Mouse (Mus musculus) hindbrain, embryonic 15.5 days (tissue): Measurements from ENCODE around the gene Dpp4. TPM values are rescaled to one million over a fixed set of nuclear protein-coding genes. Genes with fewer than 3 reads are reported as not detected.

Experiments
- ATAC-seq: fragments of 200-750 bp; cut with Nextera tagmentation; 2 replicates; pipeline ENCODE4 v1.8.0; 2017; ENCODE audit warnings: low read depth, moderate number of reproducible peaks, moderate TSS enrichment; ENCODE audit not compliant: low FRiP score
- H3K27ac ChIP-seq: fragments of 300-500 bp; sonication (generic); replicated peaks from 2 replicates; pipeline ENCODE4 v1.5.1; 2015; ENCODE audit warnings: mild to moderate bottlenecking, inconsistent platforms
- H3K27me3 ChIP-seq: fragments of 300-500 bp; sonication (generic); 2 replicates; pipeline ENCODE4 v1.6.1; 2015; ENCODE audit warnings: control low read depth, inconsistent platforms
- H3K36me3 ChIP-seq: fragments of 300-500 bp; sonication (generic); 2 replicates; pipeline ENCODE4 v1.6.1; 2015; ENCODE audit warnings: control low read depth, inconsistent platforms
- H3K4me1 ChIP-seq: fragments of 300-500 bp; sonication (generic); replicated peaks from 2 replicates; pipeline ENCODE4 v1.6.1; 2015; ENCODE audit warnings: control low read depth, inconsistent platforms
- H3K4me2 ChIP-seq: fragments of 300-500 bp; sonication (generic); 2 replicates; pipeline ENCODE4 v1.6.1; 2015; ENCODE audit warnings: moderate library complexity, mild to moderate bottlenecking, inconsistent platforms
- H3K4me3 ChIP-seq: fragments of 300-500 bp; sonication (generic); 2 replicates; pipeline ENCODE4 v1.5.1; 2015; ENCODE audit warnings: mild to moderate bottlenecking, inconsistent platforms
- H3K9ac ChIP-seq: fragments of 300-500 bp; sonication (generic); 2 replicates; pipeline ENCODE4 v1.6.1; 2015; ENCODE audit warnings: inconsistent platforms
- H3K9me3 ChIP-seq: fragments of 300-500 bp; sonication (generic); 2 replicates; pipeline ENCODE4 v1.6.1; 2016; ENCODE audit warnings: control low read depth, inconsistent platforms
- WGBS: fragments of 180-500 bp; shearing (Covaris S2); methylation state at CpG from one replicate; pipeline ENCODE4 v1.1.7; 2015; 5-methylcytosine and 5-hydroxymethylcytosine counted together
- polyA plus RNA-seq: library from polyadenylated mRNA; unstranded; fragments of >200 nt; fragmentation: Nextera tagmentation; extraction: Ambion mirVana; gene quantifications from 2 replicates; pipeline ENCODE4 v1.2.1, GENCODE M21; 2015

The Dpp4 gene
- polyA plus RNA-seq, 1 experiment from 2014 or later, result 2.0 TPM

DNA sequence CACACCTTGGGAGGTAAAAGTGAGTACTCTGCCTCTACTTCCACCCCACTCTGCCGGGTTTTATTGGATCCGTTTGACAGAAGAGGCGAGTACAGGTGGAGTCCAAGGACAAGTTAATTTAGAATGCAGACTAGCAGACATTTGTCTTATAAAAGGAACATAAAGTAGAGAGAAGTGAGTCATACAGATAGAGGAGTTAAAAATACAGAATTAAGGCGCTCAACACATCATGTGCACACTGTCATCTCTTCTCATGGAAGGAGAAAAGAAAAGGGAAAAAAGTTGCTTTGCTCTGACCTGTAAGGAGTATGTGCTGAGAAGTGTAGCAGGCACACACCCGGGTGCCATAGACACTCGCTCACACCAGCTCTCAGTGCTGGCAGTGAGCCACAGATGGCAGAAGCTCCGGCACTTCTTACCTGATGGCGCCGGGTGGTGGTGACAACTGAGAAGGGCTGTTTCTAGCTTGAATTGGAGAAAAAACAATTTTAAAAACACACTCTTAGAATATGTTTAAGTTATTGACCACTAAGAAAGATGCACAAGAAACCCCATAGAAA lies 88.9 kb downstream of the Dpp4 start:
- H3K4me2 ChIP-seq, result no peak overlapping the region
- H3K9me3 ChIP-seq, result no peaks in the 10 kb centered on the region
- 85% methylated on average over 9 of the region's 9 CpGs for WGBS
- no peak for ATAC-seq
- no peaks in the 10 kb centered on the region for H3K27me3 ChIP-seq
- no peak overlapping the region for H3K9ac ChIP-seq
- no peak overlapping the region for H3K4me3 ChIP-seq
- no peak overlapping the region for H3K27ac ChIP-seq
- H3K36me3 ChIP-seq, result no peaks in the 10 kb centered on the region
- H3K4me1 ChIP-seq, result no peaks in the 10 kb centered on the region

DNA sequence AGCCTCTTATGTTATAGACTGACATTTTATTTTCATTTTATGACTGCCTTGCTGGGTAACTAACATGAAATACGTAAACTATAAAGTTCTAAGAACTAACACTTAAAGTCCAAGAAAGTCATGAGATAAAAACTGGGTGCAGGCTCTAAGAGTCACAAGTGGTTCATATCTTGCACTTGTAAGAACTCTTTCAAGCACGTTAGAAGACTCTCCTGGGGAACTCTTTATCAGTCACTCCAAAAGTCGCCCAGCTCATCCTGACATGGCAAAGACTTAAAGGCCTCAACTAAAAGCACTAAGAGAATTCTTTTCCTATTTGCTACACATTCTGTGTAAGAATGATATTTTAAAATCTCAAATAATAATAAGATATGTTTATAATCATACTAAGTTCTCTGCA lies 92.5 kb downstream of the Dpp4 start:
- no peak overlapping the region for H3K9ac ChIP-seq
- WGBS, result 88% methylated on average over 3 of the region's 3 CpGs
- H3K27me3 ChIP-seq, result no peaks in the 10 kb centered on the region
- no peaks in the 10 kb centered on the region for H3K4me1 ChIP-seq
- no peak overlapping the region for H3K4me3 ChIP-seq
- no peak overlapping the region for H3K4me2 ChIP-seq
- no peak overlapping the region for H3K27ac ChIP-seq
- no peak for ATAC-seq
- no peaks in the 10 kb centered on the region for H3K36me3 ChIP-seq
- no peaks in the 10 kb centered on the region for H3K9me3 ChIP-seq

- no peak for ATAC-seq
- no peaks in the 10 kb centered on the region for H3K9me3 ChIP-seq
- no peaks in the 10 kb centered on the region for H3K36me3 ChIP-seq
- H3K4me3 ChIP-seq, result no peak overlapping the region
- no peak overlapping the region for H3K9ac ChIP-seq
- no peaks in the 10 kb centered on the region for H3K27me3 ChIP-seq
- WGBS, result 73% methylated on average over 2 of the region's 2 CpGs
- H3K4me2 ChIP-seq, result no peak overlapping the region
- H3K27ac ChIP-seq, result no peak overlapping the region
- H3K4me1 ChIP-seq, result no peaks in the 10 kb centered on the region
Measured at GRCm38 (mm10) chr2:62316930-62317329, 95.1 kb downstream of the Dpp4 start.

DNA sequence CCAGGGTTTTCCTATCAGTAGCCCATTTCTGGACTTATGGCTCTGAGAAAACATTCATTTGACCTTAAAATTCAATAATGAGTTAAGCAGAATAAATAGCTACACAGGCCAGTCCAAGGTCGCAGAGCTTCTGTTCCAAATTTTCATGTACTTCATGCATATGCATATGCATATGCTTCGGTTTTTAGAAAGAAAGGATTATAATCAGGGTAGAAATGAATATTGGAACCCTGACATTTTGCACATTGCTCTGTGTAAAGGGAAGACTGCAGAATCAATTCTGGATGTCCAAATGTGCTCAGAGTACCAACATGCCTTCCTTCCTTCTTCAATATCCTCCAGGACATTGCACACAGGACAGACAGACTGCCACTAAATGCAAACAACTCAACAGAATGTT lies 104.6 kb downstream of the Dpp4 start:
- WGBS, result 80% methylated on average over 2 of the region's 2 CpGs
- Histone ChIP-seq H3K4me3 (no peak overlapping the region), H3K27ac (no peak overlapping the region), H3K36me3 (no peaks in the 10 kb centered on the region), H3K4me2 (no peak overlapping the region), H3K9me3 (no peaks in the 10 kb centered on the region), H3K9ac (no peak overlapping the region), H3K27me3 (no peaks in the 10 kb centered on the region), H3K4me1 (no peaks in the 10 kb centered on the region)
- ATAC-seq, result no peak

DNA sequence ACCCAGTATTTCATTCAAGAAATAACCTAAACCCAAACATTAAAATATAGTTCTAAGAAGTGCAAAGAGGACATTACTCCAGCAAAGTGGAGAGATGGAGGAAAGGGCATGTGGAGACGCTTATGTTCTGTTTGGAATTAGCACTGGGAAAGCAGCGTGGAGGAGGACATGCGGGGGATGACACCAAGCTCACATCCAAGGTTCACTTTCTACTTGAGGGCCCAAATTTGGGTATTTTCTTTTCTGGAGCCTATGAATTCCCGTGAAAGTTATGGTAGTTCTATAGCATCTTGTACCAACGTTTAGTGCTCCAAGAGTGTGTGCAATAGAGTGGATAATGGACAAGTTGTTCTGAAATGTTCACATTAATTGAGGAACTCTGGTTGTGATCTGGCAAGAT lies 105.1 kb downstream of the Dpp4 start:
- H3K9me3 ChIP-seq, result no peaks in the 10 kb centered on the region
- no peak for ATAC-seq
- H3K27me3 ChIP-seq, result no peaks in the 10 kb centered on the region
- no peak overlapping the region for H3K27ac ChIP-seq
- H3K4me2 ChIP-seq, result no peak overlapping the region
- H3K9ac ChIP-seq, result no peak overlapping the region
- no peaks in the 10 kb centered on the region for H3K36me3 ChIP-seq
- H3K4me1 ChIP-seq, result no peaks in the 10 kb centered on the region
- H3K4me3 ChIP-seq, result no peak overlapping the region
- WGBS, result 90% methylated on average over 5 of the region's 5 CpGs

DNA sequence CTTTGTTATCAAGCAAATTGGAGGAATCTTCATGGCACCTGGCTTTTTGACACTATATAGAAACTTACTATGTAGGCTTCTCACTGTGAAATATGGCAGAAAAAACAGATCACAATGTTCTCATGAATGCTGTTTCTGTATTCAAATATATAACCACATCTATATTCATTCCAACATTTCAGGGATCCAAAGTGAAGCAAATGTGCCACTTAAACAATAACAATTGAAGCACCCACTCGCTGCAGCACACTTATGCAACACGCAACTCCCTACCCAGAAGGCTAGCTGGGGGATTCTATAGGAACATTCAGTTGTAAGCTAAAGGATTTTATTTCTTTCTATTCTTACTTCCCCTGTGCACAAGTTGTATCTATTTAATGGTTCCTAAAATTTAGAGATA lies 110.3 kb downstream of the Dpp4 start:
- ATAC-seq, result no peak
- H3K4me2 ChIP-seq, result no peak overlapping the region
- H3K9me3 ChIP-seq, result no peaks in the 10 kb centered on the region
- 97% methylated on average over 2 of the region's 2 CpGs for WGBS
- H3K4me1 ChIP-seq, result no peaks in the 10 kb centered on the region
- no peak overlapping the region for H3K4me3 ChIP-seq
- H3K27me3 ChIP-seq, result no peaks in the 10 kb centered on the region
- H3K9ac ChIP-seq, result no peak overlapping the region
- H3K27ac ChIP-seq, result no peak overlapping the region
- H3K36me3 ChIP-seq, result no peaks in the 10 kb centered on the region

DNA sequence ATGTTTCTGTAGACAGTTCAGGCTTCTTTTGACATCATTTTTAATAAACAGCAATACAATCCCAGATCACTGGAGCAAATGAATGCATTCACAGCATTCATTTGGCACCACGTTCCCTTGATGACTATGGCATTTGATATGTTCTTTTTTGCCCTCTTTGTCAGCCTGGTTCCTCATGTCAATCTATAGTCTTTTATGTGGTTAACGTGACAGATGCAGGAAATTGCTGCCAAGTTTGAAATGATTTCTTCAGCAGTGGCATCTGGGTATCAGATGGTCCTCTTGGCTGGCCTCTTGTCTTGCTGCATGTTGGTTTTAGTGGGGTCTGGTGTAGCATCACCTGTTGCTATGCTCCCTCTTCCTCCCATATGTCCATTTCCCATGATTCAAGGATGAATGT lies 118.2 kb downstream of the Dpp4 start:
- no peak overlapping the region for H3K9ac ChIP-seq
- H3K9me3 ChIP-seq, result no peaks in the 10 kb centered on the region
- no peak for ATAC-seq
- no peak overlapping the region for H3K4me2 ChIP-seq
- no peaks in the 10 kb centered on the region for H3K27me3 ChIP-seq
- 43% methylated on average over 2 of the region's 2 CpGs for WGBS
- H3K4me1 ChIP-seq, result no peaks in the 10 kb centered on the region
- H3K27ac ChIP-seq, result no peak overlapping the region
- no peaks in the 10 kb centered on the region for H3K36me3 ChIP-seq
- no peak overlapping the region for H3K4me3 ChIP-seq

- no peaks in the 10 kb centered on the region for H3K9me3 ChIP-seq
- 86% methylated on average over 4 of the region's 4 CpGs for WGBS
- H3K4me3 ChIP-seq, result no peak overlapping the region
- ATAC-seq, result no peak
- no peak overlapping the region for H3K9ac ChIP-seq
- H3K27ac ChIP-seq, result no peak overlapping the region
- H3K36me3 ChIP-seq, result no peaks in the 10 kb centered on the region
- H3K4me1 ChIP-seq, result no peaks in the 10 kb centered on the region
- no peak overlapping the region for H3K4me2 ChIP-seq
- H3K27me3 ChIP-seq, result no peaks in the 10 kb centered on the region
Measured at GRCm38 (mm10) chr2:62287532-62287931, 124.5 kb downstream of the Dpp4 start.

DNA sequence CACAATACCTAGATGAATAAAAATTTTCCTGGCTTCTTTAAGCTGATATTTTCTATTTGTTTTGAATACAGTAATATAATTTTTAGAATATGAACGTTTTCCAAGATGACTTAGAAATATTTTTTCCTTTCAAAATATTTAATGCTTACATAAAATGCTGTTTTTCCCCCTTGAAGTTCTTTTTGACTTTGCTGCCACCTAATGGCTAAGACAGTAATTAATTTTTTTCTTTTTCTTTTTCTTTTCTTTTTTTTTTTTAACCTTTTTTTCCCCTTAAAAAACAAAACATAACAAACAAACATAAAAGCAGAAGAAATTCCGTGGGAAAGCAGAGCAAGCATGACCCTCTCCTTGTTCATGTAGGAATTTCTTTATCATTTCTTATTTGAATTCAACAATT lies 126.2 kb downstream of the Dpp4 start:
- no peak overlapping the region for H3K27ac ChIP-seq
- no peak overlapping the region for H3K4me3 ChIP-seq
- no peak overlapping the region for H3K4me2 ChIP-seq
- no peak overlapping the region for H3K9ac ChIP-seq
- H3K36me3 ChIP-seq, result no peaks in the 10 kb centered on the region
- no peaks in the 10 kb centered on the region for H3K27me3 ChIP-seq
- ATAC-seq, result no peak
- no peaks in the 10 kb centered on the region for H3K4me1 ChIP-seq
- no peaks in the 10 kb centered on the region for H3K9me3 ChIP-seq
- WGBS, result 5% methylated on average over 2 of the region's 2 CpGs

GRCm38 (mm10) chr2:62285026-62285425 lies 127.0 kb downstream of the Dpp4 start:
- H3K4me2 ChIP-seq, result no peak overlapping the region
- no peaks in the 10 kb centered on the region for H3K4me1 ChIP-seq
- H3K36me3 ChIP-seq, result no peaks in the 10 kb centered on the region
- no peaks in the 10 kb centered on the region for H3K27me3 ChIP-seq
- 87% methylated on average over 2 of the region's 2 CpGs for WGBS
- no peak for ATAC-seq
- no peak overlapping the region for H3K27ac ChIP-seq
- H3K9ac ChIP-seq, result no peak overlapping the region
- no peak overlapping the region for H3K4me3 ChIP-seq
- no peaks in the 10 kb centered on the region for H3K9me3 ChIP-seq

Other genes starting within 250 kb of the Dpp4 start
- gene Gcg, start 71.4 kb upstream of the Dpp4 start, polyA plus RNA-seq, result 0.39 and 0.83 TPM in 2 replicates
- 0.74 and 1.6 TPM in 2 replicates for gene Fap, start 161.8 kb upstream of the Dpp4 start, polyA plus RNA-seq
- 1.7 and 1.8 TPM in 2 replicates for gene Ifih1, start 234.0 kb upstream of the Dpp4 start, polyA plus RNA-seq